Mouse (Mus musculus) lung, embryonic 15.5 days (tissue): ENCODE measurements around the gene Fam174a. TPM values are rescaled to one million over a fixed set of nuclear protein-coding genes. Genes with fewer than 3 reads are reported as not detected.

Experiments used
- ATAC-seq: fragments of 200-750 bp; cut with Nextera tagmentation; 2 replicates; pipeline ENCODE4 v1.8.0; 2017; ENCODE audit warnings: moderate number of reproducible peaks, borderline replicate concordance; ENCODE audit not compliant: low FRiP score, low TSS enrichment; ENCODE audit errors: extremely low read depth
- H3K27ac ChIP-seq: fragments of 300-500 bp; sonication (generic); 2 replicates; pipeline ENCODE4 v1.5.1; 2015; ENCODE audit warnings: moderate library complexity, mild to moderate bottlenecking, inconsistent platforms
- H3K27me3 ChIP-seq: fragments of 300-500 bp; sonication (generic); 2 replicates; pipeline ENCODE4 v1.6.1; 2015; ENCODE audit warnings: inconsistent platforms
- H3K36me3 ChIP-seq: fragments of 300-500 bp; sonication (generic); 2 replicates; pipeline ENCODE4 v1.6.1; 2015; ENCODE audit warnings: inconsistent platforms
- H3K4me1 ChIP-seq: fragments of 300-500 bp; sonication (generic); 2 replicates; pipeline ENCODE4 v1.6.1; 2015; ENCODE audit warnings: inconsistent platforms
- H3K4me2 ChIP-seq: fragments of 300-500 bp; sonication (generic); 2 replicates; pipeline ENCODE4 v1.6.1; 2015; ENCODE audit warnings: inconsistent platforms, mild to moderate bottlenecking, moderate library complexity
- H3K4me3 ChIP-seq: fragments of 300-500 bp; sonication (generic); 2 replicates; pipeline ENCODE4 v1.5.1; 2015; ENCODE audit warnings: mild to moderate bottlenecking, inconsistent platforms
- H3K9ac ChIP-seq: fragments of 300-500 bp; sonication (generic); 2 replicates; pipeline ENCODE4 v1.6.1; 2015; ENCODE audit warnings: inconsistent platforms
- H3K9me3 ChIP-seq: fragments of 300-500 bp; sonication (generic); 2 replicates; pipeline ENCODE4 v1.6.1; 2016; ENCODE audit warnings: inconsistent platforms
- WGBS: fragments of 180-500 bp; shearing (Covaris S2); methylation state at CpG from one replicate; pipeline ENCODE4 v1.1.7; 2015; 5-methylcytosine and 5-hydroxymethylcytosine counted together
- polyA plus RNA-seq: library from polyadenylated mRNA; unstranded; fragments of >200 nt; fragmentation: Nextera tagmentation; extraction: Ambion mirVana; gene quantifications from 2 replicates; pipeline ENCODE4 v1.2.1, GENCODE M21; 2015

The Fam174a gene
- polyA plus RNA-seq, 1 experiment from 2014 or later, result 33.7 TPM

- Histone ChIP-seq H3K27ac (no peak overlapping the region), H3K9ac (no peak overlapping the region), H3K27me3 (no peaks in the 10 kb centered on the region), H3K36me3 (no peaks in the 10 kb centered on the region), H3K9me3 (no peaks in the 10 kb centered on the region), H3K4me3 (no peak overlapping the region), H3K4me1 (no peaks in the 10 kb centered on the region), H3K4me2 (no peak overlapping the region)
- WGBS, result 79% methylated on average over 5 of the region's 5 CpGs
- no peak for ATAC-seq
These were observed 30.4 kb downstream of the Fam174a start for GRCm38 (mm10) chr1:95343585-95344485.

GRCm38 (mm10) chr1:95354146-95354545 is 40.7 kb downstream of the Fam174a start:
- Histone ChIP-seq H3K4me3 (no peak overlapping the region), H3K9ac (no peak overlapping the region), H3K27me3 (no peaks in the 10 kb centered on the region), H3K36me3 (no peaks in the 10 kb centered on the region), H3K9me3 (no peaks in the 10 kb centered on the region), H3K27ac (no peak overlapping the region), H3K4me2 (no peak overlapping the region), H3K4me1 (no peaks in the 10 kb centered on the region)
- no peak for ATAC-seq
- WGBS, result 61% methylated on average over 1 of the region's 1 CpGs

- Histone ChIP-seq H3K9me3 (no peaks in the 10 kb centered on the region), H3K36me3 (no peaks in the 10 kb centered on the region), H3K9ac (no peak overlapping the region), H3K27ac (no peak overlapping the region), H3K4me3 (no peak overlapping the region), H3K27me3 (no peaks in the 10 kb centered on the region), H3K4me2 (no peak overlapping the region), H3K4me1 (no peaks in the 10 kb centered on the region)
- no peak for ATAC-seq
- WGBS, result 44% methylated on average over 4 of the region's 4 CpGs
These were observed 43.5 kb downstream of the Fam174a start for GRCm38 (mm10) chr1:95356904-95357303.

- ATAC-seq, result no peak
- Histone ChIP-seq H3K9ac (no peak overlapping the region), H3K4me3 (no peak overlapping the region), H3K36me3 (no peaks in the 10 kb centered on the region), H3K9me3 (no peaks in the 10 kb centered on the region), H3K27ac (no peak overlapping the region), H3K27me3 (no peaks in the 10 kb centered on the region), H3K4me1 (no peaks in the 10 kb centered on the region), H3K4me2 (no peak overlapping the region)
- 70% methylated on average over 2 of the region's 2 CpGs for WGBS
These were observed 50.3 kb downstream of the Fam174a start for GRCm38 (mm10) chr1:95363692-95364091.

GRCm38 (mm10) chr1:95366616-95367373 is 53.4 kb downstream of the Fam174a start:
- no peak overlapping the region for H3K4me3 ChIP-seq
- 61% methylated on average over 4 of the region's 4 CpGs for WGBS
- H3K9me3 ChIP-seq, result no peaks in the 10 kb centered on the region
- no peak overlapping the region for H3K9ac ChIP-seq
- no peaks in the 10 kb centered on the region for H3K4me1 ChIP-seq
- ATAC-seq, result no peak
- no peaks in the 10 kb centered on the region for H3K27me3 ChIP-seq
- no peak overlapping the region for H3K4me2 ChIP-seq
- no peak overlapping the region for H3K27ac ChIP-seq
- no peaks in the 10 kb centered on the region for H3K36me3 ChIP-seq

- no peaks in the 10 kb centered on the region for H3K4me1 ChIP-seq
- H3K4me2 ChIP-seq, result no peak overlapping the region
- H3K4me3 ChIP-seq, result no peak overlapping the region
- H3K36me3 ChIP-seq, result no peaks in the 10 kb centered on the region
- ATAC-seq, result no peak
- no peak overlapping the region for H3K9ac ChIP-seq
- H3K9me3 ChIP-seq, result no peaks in the 10 kb centered on the region
- H3K27me3 ChIP-seq, result no peaks in the 10 kb centered on the region
- H3K27ac ChIP-seq, result no peak overlapping the region
- WGBS, result 85% methylated on average over 4 of the region's 4 CpGs
These were observed 54.3 kb downstream of the Fam174a start for GRCm38 (mm10) chr1:95367748-95368147.

- Histone ChIP-seq H3K4me3 (no peak overlapping the region), H3K27ac (no peak overlapping the region), H3K27me3 (no peaks in the 10 kb centered on the region), H3K9ac (no peak overlapping the region), H3K4me2 (no peak overlapping the region), H3K36me3 (no peaks in the 10 kb centered on the region), H3K4me1 (no peaks in the 10 kb centered on the region), H3K9me3 (no peaks in the 10 kb centered on the region)
- no peak for ATAC-seq
- WGBS, result 38% methylated on average over 6 of the region's 6 CpGs
These were observed 62.0 kb downstream of the Fam174a start for GRCm38 (mm10) chr1:95375443-95375842.

GRCm38 (mm10) chr1:95381028-95381427 is 67.6 kb downstream of the Fam174a start:
- H3K9ac ChIP-seq, result no peak overlapping the region
- no peak overlapping the region for H3K4me2 ChIP-seq
- no peaks in the 10 kb centered on the region for H3K36me3 ChIP-seq
- no peaks in the 10 kb centered on the region for H3K9me3 ChIP-seq
- no peak overlapping the region for H3K4me3 ChIP-seq
- H3K27me3 ChIP-seq, result no peaks in the 10 kb centered on the region
- WGBS, result 79% methylated on average over 2 of the region's 2 CpGs
- H3K27ac ChIP-seq, result no peak overlapping the region
- ATAC-seq, result no peak
- H3K4me1 ChIP-seq, result no peaks in the 10 kb centered on the region
